Mouse (Mus musculus): ENCODE data around the gene Rgcc.

Gene Rgcc

DNA sequence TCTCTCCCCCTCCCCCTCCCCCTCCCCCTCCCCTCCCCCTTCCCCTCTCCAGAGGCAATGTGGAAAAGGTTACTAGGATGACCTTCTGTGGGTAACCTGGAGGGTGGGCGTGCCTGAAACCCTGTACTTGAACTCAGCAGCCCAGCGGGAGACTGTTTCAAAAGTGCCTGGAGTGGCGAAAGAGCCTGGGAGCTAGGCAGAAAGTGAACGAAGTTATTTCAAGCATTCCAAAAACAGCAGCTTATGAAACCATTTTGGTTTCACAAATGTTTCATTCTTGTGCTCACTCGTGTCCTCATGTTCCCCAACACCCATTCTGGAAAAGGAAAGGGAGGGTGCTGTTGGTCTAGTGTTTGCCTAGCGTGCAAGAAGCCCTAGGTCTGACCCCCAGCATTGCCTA, 1.6 kb downstream of the Rgcc start:
- no peak for DNase-seq

GRCm38 (mm10) chr14:79299230-79299629, 2.2 kb downstream of the Rgcc start:
- no peak for DNase-seq

DNA sequence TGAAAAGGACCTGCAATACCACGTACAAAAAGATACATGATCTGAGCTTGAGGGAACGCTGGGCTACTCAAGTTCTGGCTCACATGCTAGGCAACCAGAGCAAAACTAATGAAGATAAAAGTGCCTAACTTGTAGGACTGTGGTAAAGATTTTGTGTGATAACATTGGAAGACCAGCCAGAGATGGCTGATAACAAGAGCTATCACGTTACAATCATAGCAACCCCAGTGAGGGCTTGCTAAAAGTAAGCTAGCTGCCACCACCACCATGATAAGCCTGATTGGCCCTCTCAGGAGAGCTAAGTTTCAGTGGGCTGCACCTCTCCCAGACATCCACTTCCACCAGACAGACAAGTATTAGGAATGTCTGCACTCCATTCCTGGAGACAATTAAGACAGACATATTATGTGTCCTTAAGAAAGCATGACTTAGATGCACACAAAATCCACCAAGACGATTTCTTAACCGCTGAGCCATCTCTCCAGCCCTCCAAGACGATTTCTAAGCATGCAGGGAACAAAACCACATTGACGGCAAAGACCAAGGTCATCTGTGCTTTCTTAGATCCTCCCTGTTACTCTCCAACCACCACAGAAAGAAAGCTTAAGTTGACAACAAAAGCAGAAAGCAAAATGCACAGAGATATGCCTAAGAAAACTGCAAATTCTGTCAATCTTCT, 3.0 kb downstream of the Rgcc start:
- no peak for DNase-seq

- no peak for DNase-seq
Measured at GRCm38 (mm10) chr14:79296836-79297235, 4.6 kb downstream of the Rgcc start.

DNA sequence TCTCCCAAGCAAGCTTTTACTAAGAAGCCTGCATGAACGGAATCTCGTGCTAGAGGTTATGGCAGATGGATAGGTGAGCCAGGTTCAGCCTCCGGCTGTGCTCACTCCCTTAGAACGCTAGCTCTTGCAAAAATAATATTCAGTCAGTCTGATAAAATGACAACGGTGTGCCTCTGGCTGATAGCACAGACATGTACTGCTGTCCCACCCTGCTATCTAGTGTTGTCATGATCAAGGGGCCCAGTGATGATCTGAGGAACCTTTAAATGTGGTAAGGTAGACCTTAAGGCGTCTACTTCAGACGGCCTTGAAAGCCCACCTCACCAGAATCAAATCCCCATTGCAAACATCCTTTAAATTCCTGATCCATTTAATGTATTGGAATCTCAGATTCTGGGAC, 5.2 kb downstream of the Rgcc start:
- no peak for DNase-seq

GRCm38 (mm10) chr14:79295579-79295978, 5.9 kb downstream of the Rgcc start:
- DNase-seq: no peak

- no peak for DNase-seq
Measured at GRCm38 (mm10) chr14:79294950-79295349, 6.5 kb downstream of the Rgcc start.

GRCm38 (mm10) chr14:79294051-79294814, 7.2 kb downstream of the Rgcc start:
- DNase-seq: no peak

DNA sequence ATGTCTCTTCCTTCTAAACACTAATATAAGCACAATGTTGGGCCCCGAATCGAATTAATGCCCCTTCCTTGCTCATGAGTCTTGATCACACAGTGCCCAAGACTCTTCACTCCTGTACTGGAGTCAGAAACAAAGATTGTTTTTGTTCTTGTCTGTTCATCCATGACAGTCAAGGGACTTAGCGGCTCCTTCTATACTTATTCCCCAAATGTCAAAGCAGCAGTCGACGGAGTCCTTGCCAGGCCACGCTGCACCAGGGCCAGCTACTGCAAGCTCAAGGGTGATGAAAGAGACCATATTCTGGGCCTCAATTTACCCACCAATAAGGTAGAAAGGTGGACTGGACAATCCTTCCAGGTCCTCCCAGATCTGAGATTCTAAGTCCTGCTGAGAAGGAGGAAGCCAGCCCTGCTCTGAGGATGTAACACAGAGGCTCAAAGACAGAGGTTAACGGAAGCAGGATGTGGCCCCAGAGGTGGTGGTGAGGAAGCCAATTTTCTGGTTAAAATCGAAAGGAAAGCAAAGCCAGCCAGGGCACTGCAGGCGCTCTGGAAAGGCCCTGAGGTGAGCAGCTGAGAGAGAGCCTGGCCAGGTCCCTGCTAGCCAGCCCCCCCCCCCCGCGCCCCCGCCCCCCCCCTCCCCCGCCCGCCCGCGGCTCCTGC, 8.2 kb downstream of the Rgcc start:
- DNase-seq: peak; percentile 82

GRCm38 (mm10) chr14:79291629-79292028, 9.8 kb downstream of the Rgcc start:
- DNase-seq: no peak

GRCm38 (mm10) chr14:79290683-79291425, 10.6 kb downstream of the Rgcc start:
- DNase-seq: no peak

DNA sequence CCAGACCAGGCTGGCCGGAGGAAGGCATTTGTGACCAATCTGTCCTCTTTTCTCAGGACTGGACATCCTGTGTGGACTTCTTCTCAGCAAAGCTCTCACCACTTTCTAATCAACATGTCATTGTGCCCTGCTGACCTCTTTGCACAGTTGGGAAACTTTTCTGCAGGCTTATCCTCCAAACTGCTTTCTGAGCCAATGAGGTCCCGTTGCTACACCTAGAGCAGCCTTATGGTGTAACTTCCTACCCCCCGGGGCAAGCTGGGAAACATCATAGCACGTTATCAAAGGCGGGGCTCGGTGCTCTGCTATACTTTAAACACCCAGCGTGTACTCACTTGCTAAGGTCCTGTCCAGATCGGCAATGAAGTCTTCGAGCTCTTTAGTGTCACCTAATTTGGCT, 11.5 kb downstream of the Rgcc start:
- no peak for DNase-seq

DNA sequence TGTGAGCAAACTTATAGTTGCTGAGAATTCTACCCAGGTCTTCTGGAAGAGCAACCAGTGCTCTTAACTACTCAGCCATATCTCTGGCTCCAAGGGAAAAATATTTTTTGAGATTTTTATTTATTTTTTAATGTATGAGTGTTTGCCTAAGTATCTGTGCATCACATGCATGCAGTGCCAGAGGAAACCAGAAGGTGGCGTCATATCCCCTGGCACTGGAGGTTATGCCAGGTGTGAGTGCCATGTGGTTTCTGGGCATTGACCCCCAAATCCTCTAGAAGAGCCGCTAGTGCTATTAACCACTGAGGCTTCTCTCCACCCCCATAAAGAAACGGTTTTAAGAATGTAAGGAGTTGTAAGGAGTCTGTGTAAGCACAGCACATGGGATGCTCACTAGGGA, 13.2 kb downstream of the Rgcc start:
- DNase-seq: peak; percentile 81

DNA sequence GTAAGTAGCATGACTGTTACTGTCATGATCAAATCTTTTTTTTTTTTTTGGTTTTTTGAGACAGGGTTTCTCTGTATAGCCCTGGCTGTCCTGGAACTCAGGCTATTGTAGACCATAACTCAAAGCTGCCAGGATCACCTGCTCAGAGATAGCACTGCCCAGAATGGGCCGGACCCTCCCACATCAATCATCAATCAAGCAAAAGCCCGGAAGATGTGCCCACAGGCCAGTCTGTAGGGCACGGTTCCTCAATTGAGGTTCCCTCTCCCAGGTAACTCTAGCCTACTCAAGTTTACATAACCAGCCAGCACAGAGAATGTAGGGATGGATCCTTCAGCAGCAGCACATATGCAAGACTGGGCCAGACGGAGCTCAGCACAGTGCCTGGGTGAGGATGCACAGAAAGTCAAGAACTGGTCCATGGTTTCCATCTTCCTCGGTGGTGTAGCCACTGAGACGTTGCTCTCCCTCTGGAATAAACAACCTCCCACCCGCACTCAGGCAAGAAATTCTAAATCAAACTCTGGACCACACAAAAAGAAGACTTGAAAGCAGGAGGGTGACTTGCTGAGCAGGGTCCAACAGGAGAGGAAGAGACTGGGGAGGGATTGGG, 14.1 kb downstream of the Rgcc start:
- DNase-seq: no peak

DNA sequence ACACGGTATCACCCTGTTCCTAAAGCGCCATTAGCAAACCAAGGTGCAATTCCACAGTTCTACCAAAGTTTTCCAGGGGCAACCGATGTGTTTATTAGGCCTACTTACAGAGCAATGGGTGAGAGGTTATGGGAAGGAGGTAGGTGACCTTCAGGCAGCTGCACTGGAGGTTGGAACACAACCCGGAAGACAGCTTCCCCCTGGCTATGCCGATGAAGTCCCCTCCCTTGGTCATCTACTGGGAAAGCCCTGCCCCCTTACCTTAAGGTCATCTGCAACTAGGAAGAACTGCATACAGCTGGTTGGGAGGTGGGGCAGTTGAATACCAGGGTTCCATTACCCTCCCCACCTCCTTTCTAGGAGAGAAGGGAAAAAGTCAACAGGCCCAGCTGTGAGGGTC, 15.9 kb downstream of the Rgcc start:
- no peak for DNase-seq

DNA sequence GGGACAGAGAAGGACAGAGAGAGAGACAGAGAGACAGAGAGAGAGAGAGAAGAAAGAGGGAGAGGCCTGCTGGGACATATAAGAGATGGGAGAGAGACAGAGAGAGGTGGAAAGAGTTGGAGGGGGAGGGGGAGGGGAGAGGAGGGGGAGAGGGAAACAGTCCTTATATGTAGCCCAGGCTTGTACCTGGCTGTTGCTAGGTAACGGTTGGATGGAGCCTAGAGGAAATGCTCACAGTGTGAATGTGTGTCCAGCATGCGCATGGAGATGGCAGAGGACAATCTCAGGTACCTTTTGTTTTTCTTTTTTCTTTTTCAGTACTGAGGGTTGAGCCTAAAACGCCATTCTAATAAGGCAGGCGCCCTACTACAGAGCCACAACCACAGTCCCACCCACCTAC, 16.8 kb downstream of the Rgcc start:
- DNase-seq: no peak

- peak; percentile 6 for DNase-seq
Measured at GRCm38 (mm10) chr14:79283952-79284351, 17.5 kb downstream of the Rgcc start.

DNA sequence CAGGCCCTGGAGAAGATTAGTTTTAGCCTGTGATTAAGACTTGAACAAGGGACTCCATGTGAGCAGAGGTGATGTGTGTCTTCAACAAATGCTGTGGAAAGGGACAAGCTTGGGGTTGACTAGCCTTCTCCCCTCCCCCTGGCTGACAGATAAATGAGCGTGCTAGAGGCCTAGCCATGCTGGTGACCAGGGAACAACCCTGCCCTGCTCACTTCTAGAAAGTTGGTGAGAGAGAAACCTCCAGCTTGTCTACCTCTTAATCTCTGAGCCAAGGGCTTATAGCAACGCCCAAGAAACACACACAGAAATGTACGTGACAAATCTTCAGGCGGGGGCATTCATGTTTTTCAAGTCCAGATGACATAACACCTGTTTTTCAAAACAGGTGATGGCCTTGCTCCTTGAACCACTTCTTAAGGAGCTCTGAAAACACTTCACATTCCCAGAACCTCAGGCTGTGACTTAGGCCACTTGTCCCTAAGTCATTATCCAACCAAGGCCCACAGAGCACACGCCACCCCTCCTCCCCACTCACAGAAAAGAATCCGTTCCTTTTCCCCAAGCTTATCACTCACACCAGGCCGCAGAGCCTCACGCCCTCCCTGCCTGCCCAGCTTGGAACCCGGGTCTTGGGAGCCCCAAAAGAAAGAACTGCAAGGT, 19.4 kb downstream of the Rgcc start:
- peak; percentile 14 for DNase-seq

DNA sequence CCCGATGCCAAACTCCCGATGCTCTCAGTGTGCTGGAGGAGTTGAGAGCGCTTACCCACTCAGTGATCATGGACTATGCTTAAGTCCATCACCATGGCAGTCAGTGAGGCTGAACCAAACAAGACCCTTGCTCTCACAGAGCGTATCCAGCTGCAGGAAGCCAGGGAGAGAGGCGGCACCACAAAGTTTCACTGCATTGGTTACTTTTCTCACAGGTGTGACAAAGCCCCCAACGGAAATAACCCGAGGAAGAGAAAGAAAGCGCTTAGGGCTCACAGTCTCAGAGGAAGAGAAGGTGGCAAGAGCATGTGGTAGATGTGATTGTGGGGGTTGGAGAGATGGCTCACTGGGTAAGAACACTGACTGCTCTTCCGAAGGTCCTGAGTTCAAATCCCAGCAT, 21.0 kb downstream of the Rgcc start:
- DNase-seq: peak; percentile 85

- no peak for DNase-seq
Measured at GRCm38 (mm10) chr14:79279494-79279893, 22.0 kb downstream of the Rgcc start.

DNA sequence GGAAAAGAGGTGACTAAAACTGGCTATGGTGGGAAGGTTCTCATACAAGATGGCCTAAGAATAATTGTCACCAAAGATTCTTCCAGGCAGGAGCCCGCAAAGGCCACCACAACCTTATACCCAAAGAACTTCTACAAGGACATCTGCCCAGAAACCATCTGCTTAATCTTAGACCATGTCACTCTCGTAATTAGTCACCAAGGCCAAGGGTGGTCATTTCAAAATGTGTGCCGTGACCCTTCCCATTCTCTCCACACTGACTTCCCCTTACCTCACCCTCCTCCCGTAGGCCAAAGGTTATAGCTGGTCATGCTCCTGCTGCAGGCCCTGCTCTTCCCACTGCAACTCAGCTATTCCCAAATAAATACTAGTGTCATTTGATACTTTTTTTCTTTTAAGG, 22.5 kb downstream of the Rgcc start:
- DNase-seq: no peak

DNA sequence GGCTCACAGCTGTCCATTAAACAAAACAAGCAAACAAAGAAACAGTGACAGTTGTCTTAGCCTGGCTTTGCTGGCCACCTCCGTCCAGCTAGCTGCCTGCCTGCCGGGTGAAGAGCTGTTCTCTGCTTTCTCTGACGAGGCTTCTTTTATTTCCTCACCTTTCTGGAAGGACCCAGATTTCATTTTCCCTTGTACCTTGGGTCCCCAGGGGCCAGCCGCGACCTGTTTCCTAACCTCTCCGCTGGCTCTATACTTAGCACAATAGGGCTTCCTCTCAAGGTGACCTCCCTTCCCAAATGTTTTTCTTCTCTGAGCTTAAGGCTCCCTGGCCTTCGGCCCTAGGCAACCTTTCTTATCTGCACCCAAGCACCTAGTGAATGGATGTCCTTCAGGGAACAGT, 23.5 kb downstream of the Rgcc start:
- DNase-seq: no peak
